Mouse (Mus musculus): ENCODE results near the gene Gm45062. TPM values are rescaled to one million over a fixed set of nuclear protein-coding genes. Genes with fewer than 3 reads are reported as not detected.

Gm45062 gene
- total RNA-seq, 2 experiments from 2014 or later = not detected

- DNase-seq = no peak
Measured at GRCm38 (mm10) chr6:8474820-8475219, 215.6 kb downstream of the Gm45062 start.

DNA sequence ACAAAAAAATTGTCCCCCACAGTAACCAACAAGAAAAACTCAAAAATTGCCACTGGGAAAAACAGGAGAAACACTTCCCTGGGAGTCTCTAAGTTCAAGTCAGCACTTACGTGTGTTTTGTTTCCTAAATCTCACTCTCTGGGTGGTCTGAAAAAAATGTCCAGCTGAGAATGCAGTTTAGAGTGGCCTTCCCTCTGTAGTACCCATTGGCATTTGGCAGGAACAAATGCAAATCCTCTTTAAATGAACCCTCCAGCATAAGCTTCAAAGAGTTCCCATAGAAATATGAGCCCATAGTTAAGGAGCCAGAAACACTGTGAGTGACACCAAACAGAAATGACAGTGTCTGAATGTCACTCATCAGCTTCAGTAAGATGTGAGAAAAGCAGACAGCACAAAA lies 219.9 kb downstream of the Gm45062 start:
- no peak for DNase-seq

- no peak for DNase-seq
Measured at GRCm38 (mm10) chr6:8484437-8485275, 225.4 kb downstream of the Gm45062 start.

- DNase-seq = peak; percentile 10
Measured at GRCm38 (mm10) chr6:8485414-8486175, 226.3 kb downstream of the Gm45062 start.

GRCm38 (mm10) chr6:8486391-8487043 lies 227.3 kb downstream of the Gm45062 start:
- DNase-seq = no peak

DNA sequence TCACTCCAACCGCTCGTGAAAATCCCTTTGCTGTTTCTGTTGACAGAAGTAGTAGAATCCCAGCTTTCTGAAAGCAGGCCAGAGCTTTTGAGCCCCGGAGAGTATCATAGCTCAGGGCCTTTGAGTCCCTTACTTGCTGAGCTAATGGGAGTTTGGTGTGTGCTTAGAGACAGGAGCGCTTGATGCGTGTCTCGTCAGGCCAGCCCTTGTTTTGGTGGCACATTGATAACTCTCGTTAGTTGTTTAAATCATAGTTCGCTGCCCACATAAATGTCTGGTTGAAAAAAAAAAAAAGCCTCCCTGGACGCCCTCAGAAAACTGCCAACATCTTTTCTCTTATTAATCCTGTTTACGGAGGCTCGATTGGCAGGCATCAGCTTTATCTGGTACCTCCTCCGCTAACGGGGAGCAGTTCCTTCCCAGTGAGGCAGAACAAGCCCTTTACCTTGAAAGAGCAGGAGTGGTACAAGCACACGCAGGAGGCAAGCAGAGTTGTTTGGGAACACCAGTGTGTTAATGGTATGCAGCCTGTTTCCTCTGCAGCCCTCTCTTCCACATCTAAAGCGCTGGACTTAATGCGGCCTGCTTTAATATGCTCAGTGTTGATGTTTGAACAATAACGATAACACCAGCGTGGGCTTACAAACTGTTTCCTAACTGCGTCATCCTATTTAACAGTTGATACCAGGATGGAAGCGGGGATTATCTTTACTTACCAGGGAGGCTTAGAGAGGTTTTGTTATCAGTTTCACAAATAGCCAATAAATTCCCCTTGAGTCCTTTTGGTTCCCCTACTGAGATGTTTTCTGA lies 228.0 kb downstream of the Gm45062 start:
- no peak for DNase-seq

DNA sequence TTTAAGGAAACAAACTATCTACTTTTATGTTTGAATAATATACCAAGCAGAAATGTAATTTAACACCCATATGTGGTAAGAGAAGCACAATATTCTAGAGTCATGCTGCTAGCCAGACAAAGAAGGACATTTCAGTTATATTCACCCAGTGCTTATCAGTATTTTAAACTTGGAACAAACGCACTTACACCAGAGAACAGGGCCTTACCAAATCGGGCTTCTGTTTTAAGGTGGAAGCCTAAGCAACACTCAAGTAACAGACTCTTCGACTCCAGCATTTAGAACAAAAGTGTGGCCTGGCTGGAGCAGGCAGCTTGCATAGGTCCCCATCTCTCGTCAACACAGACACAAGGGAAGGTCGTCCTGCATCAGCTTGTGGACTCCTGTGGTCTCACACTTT lies 229.0 kb downstream of the Gm45062 start:
- no peak for DNase-seq

GRCm38 (mm10) chr6:8489266-8489665 lies 230.0 kb downstream of the Gm45062 start:
- DNase-seq = no peak

DNA sequence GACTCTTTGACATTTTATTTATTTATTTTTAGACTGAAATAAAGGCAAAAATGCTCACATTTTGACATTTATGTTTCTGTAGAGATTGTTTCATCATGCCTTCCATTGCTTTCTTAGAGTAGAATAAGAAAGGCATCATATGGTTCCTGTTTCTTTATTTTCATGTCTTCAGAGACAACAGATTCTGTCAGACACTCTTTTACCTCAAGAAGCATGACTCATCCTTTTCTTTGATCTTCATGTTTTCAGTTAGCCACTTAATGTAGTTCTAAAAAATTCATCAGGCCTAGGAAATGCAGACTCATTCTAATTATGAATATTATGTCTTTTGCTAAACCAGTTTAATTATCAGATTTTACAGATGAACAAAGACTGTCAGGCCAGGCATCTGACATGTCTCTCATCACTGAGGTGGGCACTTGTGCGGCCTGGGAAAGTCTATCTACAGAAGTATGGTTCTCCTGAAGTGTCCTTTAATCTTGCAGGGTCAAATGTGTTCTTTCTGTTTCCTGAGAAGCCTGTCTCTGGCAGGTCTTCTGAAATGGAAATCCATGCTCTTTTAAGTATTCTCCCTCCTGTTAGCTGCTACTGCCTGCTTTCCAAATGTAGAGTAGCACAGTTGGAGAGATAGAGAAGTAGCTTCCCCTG lies 230.8 kb downstream of the Gm45062 start:
- DNase-seq = no peak

DNA sequence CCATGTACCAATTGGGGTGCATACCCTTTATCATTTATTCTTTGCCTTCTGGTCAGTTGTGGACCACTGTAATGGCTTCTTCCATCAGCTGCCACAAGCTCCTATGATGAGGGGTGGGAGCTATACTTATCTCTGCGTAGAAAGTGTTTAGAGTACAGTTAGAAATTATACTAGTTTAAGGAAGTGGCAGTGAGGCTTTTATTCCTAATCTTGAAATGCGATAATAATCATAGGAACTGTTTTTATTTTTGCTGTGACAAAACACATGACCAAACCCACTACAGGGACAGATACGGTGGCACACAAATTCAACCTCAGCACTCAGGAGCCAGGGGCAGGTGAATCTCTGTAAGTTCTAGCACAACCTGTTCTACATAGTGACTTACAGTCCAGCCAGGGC lies 233.0 kb downstream of the Gm45062 start:
- no peak for DNase-seq

DNA sequence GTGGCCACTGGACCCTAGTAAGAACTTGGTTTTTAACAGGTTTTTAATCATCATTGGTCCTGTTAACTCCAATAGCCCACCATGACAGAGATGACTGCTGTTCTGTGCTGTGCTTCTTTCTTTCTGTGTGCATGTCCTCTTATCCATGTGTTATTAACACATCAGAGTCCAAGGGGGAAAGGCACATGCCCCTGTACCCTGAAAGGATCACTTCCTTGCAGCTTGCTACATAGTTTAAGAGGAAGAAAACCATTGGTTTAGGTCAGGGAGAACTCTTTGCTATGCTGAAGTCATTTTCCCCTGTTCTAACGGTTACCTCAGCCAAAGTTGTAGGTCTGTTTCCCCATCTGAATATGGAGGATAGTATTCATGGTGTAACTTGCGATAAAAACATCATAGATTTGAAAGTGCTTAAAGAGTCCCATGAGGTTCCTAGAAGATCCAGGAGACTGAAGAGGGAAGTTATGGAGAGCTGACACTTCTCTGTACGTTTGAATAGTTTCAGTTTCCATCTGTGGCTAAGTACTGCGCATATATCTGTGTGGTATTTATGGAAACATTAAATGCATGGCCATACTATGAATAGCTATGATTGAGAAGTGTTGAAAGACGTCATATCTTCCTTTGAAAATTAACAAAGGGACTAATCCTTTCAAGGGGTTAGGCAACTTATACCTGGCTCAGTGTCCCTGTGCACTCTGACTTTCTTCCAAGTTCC lies 236.0 kb downstream of the Gm45062 start:
- no peak for DNase-seq

GRCm38 (mm10) chr6:8495827-8496222 lies 236.6 kb downstream of the Gm45062 start:
- DNase-seq = no peak

- DNase-seq = no peak
Measured at GRCm38 (mm10) chr6:8497234-8497867, 238.1 kb downstream of the Gm45062 start.

- DNase-seq = no peak
Measured at GRCm38 (mm10) chr6:8497868-8498257, 238.6 kb downstream of the Gm45062 start.

GRCm38 (mm10) chr6:8498961-8499360 lies 239.7 kb downstream of the Gm45062 start:
- DNase-seq = no peak

DNA sequence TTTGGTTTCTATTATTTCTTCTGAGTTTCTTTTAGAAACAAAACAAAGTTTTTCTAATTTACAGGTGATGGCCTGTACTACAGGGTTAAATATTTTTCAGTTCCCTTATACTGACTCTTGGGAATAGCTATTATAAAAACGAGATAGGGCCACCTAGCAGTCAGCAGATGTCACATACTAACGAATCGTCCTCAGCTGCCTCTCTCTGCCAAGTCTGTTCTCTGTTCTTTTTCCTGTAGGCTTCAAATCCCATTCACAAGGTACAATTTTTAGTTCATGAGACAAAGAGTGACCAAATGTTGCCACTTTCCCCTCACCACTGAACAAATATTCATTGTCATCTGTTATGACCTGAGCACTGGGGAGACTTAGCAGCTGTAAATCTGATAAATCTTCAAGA lies 244.7 kb downstream of the Gm45062 start:
- DNase-seq = no peak

DNA sequence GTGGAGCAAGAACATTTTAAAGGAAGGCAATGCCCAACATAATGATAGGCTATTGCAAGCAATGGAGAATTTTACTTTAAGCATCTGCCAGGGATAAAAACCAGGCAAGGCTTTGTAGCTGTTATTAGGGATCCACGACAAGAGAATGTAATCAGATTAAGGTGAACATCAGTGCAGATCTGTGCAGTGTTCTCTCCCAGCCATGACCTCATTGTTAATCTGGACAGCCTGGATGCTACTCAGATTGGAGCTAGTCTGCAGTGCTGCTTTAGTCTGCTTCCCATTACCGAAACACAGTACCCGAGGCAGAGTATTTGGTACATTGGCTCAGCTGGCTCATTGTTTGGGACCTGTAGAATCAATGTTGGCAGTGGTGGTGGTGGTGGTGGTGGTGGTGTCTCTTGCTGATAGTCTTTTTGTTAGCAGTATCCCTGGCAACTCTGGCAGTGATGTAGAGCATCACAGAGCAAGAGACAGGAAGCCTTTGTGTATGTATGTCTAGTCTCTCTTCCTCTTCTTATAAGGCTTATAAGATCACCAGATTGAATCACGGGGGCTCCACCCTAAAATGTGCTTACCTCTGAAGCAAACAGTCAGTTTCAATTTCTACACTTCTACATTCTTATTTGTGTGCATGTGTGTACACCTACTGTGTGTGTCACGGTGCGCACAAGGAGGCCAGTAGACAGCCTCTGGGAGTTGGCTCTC lies 245.4 kb downstream of the Gm45062 start:
- DNase-seq = no peak

GRCm38 (mm10) chr6:8506631-8507030 lies 247.4 kb downstream of the Gm45062 start:
- no peak for DNase-seq

GRCm38 (mm10) chr6:8508883-8509536 lies 249.8 kb downstream of the Gm45062 start:
- peak; percentile 100 for DNase-seq

Data from gastrocnemius, postnatal 25 days (tissue).